Mouse (Mus musculus) heart, embryonic 16.5 days (tissue): Measurements from ENCODE around the gene Dnmbp. TPM values are rescaled to one million over a fixed set of nuclear protein-coding genes. Genes with fewer than 3 reads are reported as not detected.

Experiments
- ATAC-seq: fragments of 200-750 bp; cut with Nextera tagmentation; replicated peaks from 2 replicates; pipeline ENCODE4 v1.8.0; 2017; ENCODE audit warnings: moderate number of reproducible peaks; ENCODE audit not compliant: insufficient read depth, low FRiP score; ENCODE audit errors: extremely low read depth
- H3K27ac ChIP-seq: fragments of 300-500 bp; sonication (generic); 2 replicates; pipeline ENCODE4 v1.5.1; 2014; ENCODE audit warnings: mild to moderate bottlenecking, low read length, control low read depth, moderate library complexity
- H3K27me3 ChIP-seq: fragments of 300-500 bp; sonication (generic); 2 replicates; pipeline ENCODE4 v1.6.1; 2014; ENCODE audit warnings: low read length, mixed read lengths; ENCODE audit not compliant: control insufficient read depth, insufficient read depth
- H3K36me3 ChIP-seq: fragments of 300-500 bp; sonication (generic); 2 replicates; pipeline ENCODE4 v1.6.1; 2014; ENCODE audit not compliant: control insufficient read depth, insufficient read depth
- H3K4me1 ChIP-seq: fragments of 300-500 bp; sonication (generic); 2 replicates; pipeline ENCODE4 v1.6.1; 2014; ENCODE audit warnings: low read length, mixed read lengths; ENCODE audit not compliant: control insufficient read depth, insufficient read depth
- H3K4me2 ChIP-seq: fragments of 300-500 bp; sonication (generic); 2 replicates; pipeline ENCODE4 v1.6.1; 2014; ENCODE audit warnings: low read depth, mild to moderate bottlenecking, control low read depth, low read length
- H3K4me3 ChIP-seq: fragments of 300-500 bp; sonication (generic); 2 replicates; pipeline ENCODE4 v1.5.1; 2014; ENCODE audit warnings: mild to moderate bottlenecking, control low read depth, low read length
- H3K9ac ChIP-seq: fragments of 300-500 bp; sonication (generic); 2 replicates; pipeline ENCODE4 v1.6.1; 2014; ENCODE audit warnings: low read length, control low read depth
- H3K9me3 ChIP-seq: fragments of 300-500 bp; sonication (generic); replicated peaks from 2 replicates; pipeline ENCODE4 v1.6.1; 2016; ENCODE audit warnings: low read length; ENCODE audit not compliant: control insufficient read depth
- WGBS: fragments of 180-500 bp; shearing (Covaris S2); extraction: QIAGEN DNeasy Blood & Tissue Kit; methylation state at CpG from one replicate; pipeline ENCODE4 v1.1.7; 2014; 5-methylcytosine and 5-hydroxymethylcytosine counted together
- polyA plus RNA-seq: library from polyadenylated mRNA; unstranded; fragments of >200 nt; fragmentation: Nextera tagmentation; extraction: Ambion mirVana; gene quantifications from 2 replicates; pipeline ENCODE4 v1.2.1, GENCODE M21; 2015

The Dnmbp gene
- polyA plus RNA-seq, 1 experiment from 2014 or later = 8.5 TPM

DNA sequence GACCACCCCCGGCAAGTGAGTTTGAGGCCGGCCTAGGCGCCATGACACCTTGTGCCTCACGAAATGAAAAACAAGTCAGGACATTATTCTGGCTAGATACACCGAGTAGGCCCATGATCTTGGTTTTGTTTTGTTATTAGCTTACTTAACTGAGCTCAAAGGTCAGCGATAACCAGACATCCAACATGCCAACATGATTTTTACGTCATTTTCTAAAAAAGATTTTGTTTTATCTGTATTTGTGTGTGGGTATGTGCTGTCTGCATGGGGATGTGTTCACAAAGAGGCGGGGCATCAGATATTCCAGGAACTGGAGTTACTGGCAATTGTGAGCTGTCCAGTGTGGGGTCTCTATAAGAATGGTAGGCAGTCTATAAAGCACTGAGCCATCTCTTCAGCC, 32.1 kb upstream of the Dnmbp start:
- no peak overlapping the region for H3K27ac ChIP-seq
- no peaks in the 10 kb centered on the region for H3K36me3 ChIP-seq
- no peaks in the 10 kb centered on the region for H3K27me3 ChIP-seq
- no peak for ATAC-seq
- H3K9me3 ChIP-seq = no peaks in the 10 kb centered on the region
- H3K4me1 ChIP-seq = no peaks in the 10 kb centered on the region
- no peak overlapping the region for H3K4me2 ChIP-seq
- 82% methylated on average over 8 of the region's 8 CpGs for WGBS
- no peak overlapping the region for H3K9ac ChIP-seq
- H3K4me3 ChIP-seq = no peak overlapping the region

DNA sequence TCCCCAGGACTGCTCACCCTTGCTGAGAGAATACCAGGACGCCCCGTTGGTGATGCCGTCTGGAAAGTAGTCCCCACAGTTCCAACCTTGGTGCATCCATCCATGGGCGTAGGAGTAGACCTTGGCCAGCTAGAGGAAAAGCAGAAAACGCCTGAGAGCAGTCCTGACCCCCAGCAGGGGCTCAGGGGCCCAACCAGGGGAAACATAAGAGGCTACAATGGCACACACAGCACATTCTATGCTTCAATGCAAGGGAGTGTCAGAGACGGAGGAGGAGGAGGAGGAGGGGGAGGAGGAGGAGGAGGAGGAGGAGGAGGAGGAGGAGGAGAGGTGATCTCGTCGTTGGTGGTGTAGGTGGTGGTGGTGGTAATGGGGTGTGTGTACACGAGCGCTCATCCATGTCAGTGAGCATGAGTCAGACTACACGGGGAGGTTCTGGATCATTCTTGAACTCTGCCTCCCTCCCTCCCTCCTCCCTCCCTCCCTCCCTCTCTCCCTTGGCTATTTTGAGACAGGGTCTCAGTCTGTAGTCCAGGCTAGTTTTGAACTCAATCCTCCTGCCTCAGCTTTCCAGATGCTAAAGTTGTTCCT, 28.5 kb upstream of the Dnmbp start:
- H3K4me2 ChIP-seq = no peak overlapping the region
- 50% methylated on average over 10 of the region's 11 CpGs for WGBS

DNA sequence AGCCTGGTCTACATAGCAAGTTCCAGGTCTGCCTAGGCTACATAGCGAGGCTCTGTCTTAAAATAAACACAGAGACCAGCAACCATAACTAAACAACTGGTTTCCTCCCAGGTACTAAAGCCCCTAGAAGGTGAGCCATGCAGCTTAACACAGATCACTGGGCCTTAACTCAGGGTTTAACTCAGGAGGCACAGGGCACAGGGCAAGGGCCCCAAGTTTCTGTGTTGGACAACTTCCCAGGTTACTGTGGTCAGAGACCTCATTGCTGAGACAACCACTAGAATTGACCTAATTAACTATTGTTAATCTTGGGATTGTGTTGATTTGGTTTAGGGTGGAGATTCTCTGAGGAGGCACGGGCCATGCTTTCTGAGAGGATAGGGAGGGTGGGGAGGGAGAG, 26.5 kb upstream of the Dnmbp start:
- no peaks in the 10 kb centered on the region for H3K4me1 ChIP-seq
- H3K9ac ChIP-seq = no peak overlapping the region
- ATAC-seq = no peak
- no peaks in the 10 kb centered on the region for H3K9me3 ChIP-seq
- no peak overlapping the region for H3K27ac ChIP-seq
- no peak overlapping the region for H3K4me2 ChIP-seq
- no peaks in the 10 kb centered on the region for H3K36me3 ChIP-seq
- no peaks in the 10 kb centered on the region for H3K27me3 ChIP-seq
- no peak overlapping the region for H3K4me3 ChIP-seq
- 82% methylated on average over 2 of the region's 2 CpGs for WGBS

More for the DNA sequence above, 28.5 kb upstream of the Dnmbp start:
- no peaks in the 10 kb centered on the region for H3K36me3 ChIP-seq
- no peak overlapping the region for H3K9ac ChIP-seq
- H3K27ac ChIP-seq = no peak overlapping the region
- no peaks in the 10 kb centered on the region for H3K27me3 ChIP-seq
- H3K4me3 ChIP-seq = no peak overlapping the region
- ATAC-seq = no peak
- no peaks in the 10 kb centered on the region for H3K9me3 ChIP-seq
- H3K4me1 ChIP-seq = no peaks in the 10 kb centered on the region

DNA sequence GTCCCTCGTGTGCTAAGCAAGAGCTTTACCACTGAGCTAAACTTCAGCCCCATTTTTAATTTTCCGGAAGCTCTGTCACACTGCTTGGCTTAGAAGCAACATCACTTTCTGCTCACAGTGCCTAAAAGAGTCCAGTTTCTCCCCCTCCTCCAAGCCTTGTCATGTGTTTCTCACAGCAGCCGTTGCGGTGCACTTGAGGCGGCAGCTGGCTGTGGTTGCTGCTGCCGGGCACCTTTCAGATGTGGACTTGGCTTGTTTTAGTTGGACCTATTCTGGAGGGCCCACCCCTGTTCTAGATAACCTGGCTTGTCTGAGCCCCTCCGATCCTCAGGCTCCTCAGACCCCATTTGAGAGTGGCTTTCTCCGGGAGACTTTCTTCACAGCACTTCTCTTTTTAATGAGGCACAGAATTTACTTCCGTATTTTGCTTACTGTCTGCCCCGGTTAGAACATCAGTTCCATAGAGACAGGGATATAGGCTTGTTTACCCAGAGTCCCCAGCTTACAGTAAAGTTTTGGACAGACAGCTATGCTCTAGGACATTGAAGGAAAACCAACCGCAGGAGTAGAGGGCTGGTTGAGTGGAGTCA, 25.6 kb upstream of the Dnmbp start:
- Histone ChIP-seq H3K4me1 (no peaks in the 10 kb centered on the region), H3K9me3 (no peaks in the 10 kb centered on the region), H3K4me3 (no peak overlapping the region), H3K36me3 (no peaks in the 10 kb centered on the region), H3K27me3 (no peaks in the 10 kb centered on the region), H3K9ac (no peak overlapping the region), H3K4me2 (0 out of 2 replicates have a peak overlapping the region, but pooled peaks have one; percentile 8), H3K27ac (no peak overlapping the region)
- ATAC-seq = no peak
- 65% methylated on average over 11 of the region's 11 CpGs for WGBS

DNA sequence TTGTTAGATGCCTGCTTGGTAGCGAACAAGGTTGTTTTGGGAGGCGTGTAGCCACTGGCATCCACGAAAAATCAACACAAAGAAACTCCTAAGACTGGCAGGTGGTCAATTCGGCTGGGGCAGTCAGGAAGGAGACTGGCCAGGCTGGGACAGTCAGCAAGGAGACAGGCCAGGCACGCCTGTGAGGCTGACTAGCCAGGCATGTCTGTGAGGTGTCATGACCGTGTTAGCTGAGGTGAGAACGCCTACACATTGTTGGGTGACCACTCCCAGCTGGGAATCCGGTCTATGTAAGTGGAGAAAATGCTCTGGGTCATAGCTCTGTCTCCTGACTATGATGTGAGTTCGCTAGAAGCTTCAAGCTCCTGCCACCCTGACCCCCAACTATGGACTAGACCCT, 22.8 kb upstream of the Dnmbp start:
- ATAC-seq = no peak
- no peaks in the 10 kb centered on the region for H3K4me1 ChIP-seq
- no peaks in the 10 kb centered on the region for H3K27me3 ChIP-seq
- H3K9ac ChIP-seq = no peak overlapping the region
- H3K4me3 ChIP-seq = no peak overlapping the region
- 63% methylated on average over 9 of the region's 9 CpGs for WGBS
- H3K4me2 ChIP-seq = no peak overlapping the region
- no peak overlapping the region for H3K27ac ChIP-seq
- no peaks in the 10 kb centered on the region for H3K36me3 ChIP-seq
- H3K9me3 ChIP-seq = no peaks in the 10 kb centered on the region

DNA sequence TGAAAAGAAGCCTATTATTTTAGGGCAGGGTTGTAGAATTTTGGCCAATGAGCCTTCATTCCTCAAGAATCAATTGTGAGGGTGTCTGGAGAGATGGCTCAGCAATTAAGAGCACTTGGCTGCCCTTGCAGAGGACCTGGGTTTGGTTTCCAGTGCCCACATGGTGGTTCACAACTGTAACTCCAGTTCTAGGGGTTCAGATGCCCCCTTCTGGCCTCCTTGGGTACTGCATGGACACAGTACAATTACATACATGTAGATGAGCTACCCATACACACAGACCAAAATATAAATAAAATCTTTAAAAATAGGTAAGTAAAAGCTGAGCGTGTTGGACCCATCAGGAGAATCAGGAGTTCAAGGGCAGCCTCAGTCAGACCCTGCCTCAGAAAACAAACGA, 21.2 kb upstream of the Dnmbp start:
- Histone ChIP-seq H3K4me1 (no peaks in the 10 kb centered on the region), H3K36me3 (no peaks in the 10 kb centered on the region), H3K27me3 (no peaks in the 10 kb centered on the region), H3K4me2 (no peak overlapping the region), H3K27ac (no peak overlapping the region), H3K9me3 (no peaks in the 10 kb centered on the region), H3K9ac (no peak overlapping the region), H3K4me3 (no peak overlapping the region)
- whole genome bisulfite sequencing = 79% methylated on average over 2 of the region's 2 CpGs
- no peak for ATAC-seq

DNA sequence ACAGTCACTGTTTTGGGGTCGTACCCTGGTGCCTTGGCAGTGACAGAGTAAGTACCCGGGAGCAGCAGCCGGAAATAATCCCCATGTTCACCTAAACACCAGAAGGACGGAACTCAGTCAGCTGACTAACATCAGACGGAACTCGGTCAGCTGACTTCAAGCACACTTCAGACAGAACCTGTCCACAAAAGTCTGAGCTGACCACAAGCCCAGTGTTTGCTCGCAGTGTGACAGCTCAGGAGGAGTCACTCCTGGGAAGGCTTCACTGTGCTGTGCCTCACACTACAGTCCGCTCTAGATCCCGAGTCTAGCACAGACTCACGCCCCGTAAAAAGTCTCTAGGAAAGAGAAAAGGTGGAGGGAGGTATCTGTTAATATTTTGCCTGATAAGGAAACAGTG, 20.0 kb upstream of the Dnmbp start:
- WGBS = 83% methylated on average over 11 of the region's 11 CpGs
- H3K36me3 ChIP-seq = no peaks in the 10 kb centered on the region
- no peak for ATAC-seq
- no peaks in the 10 kb centered on the region for H3K9me3 ChIP-seq
- H3K4me3 ChIP-seq = no peak overlapping the region
- no peak overlapping the region for H3K9ac ChIP-seq
- H3K4me1 ChIP-seq = no peaks in the 10 kb centered on the region
- no peaks in the 10 kb centered on the region for H3K27me3 ChIP-seq
- H3K4me2 ChIP-seq = no peak overlapping the region
- H3K27ac ChIP-seq = no peak overlapping the region

DNA sequence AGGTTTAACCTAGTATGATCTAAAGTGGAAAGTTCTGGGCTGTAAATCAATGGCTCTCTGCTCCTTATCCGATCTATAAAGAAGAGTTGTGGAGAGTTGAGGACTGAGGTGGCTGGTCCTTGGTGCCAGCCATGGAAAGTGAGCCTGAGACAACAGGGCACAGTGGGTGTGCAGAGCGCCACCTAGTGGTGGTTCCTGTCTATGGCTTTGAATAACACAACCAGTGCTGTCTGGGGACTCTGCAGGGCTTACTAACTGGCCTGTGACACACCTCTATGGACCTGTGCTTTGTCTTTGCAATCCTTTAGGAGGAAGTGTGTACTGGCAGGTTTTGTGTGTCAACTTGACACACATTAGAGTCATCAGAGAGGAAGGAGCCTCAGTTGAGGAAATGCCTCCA, 19.2 kb upstream of the Dnmbp start:
- Histone ChIP-seq H3K9me3 (no peaks in the 10 kb centered on the region), H3K4me2 (no peak overlapping the region), H3K4me3 (no peak overlapping the region), H3K27me3 (no peaks in the 10 kb centered on the region), H3K9ac (no peak overlapping the region), H3K36me3 (no peaks in the 10 kb centered on the region), H3K27ac (no peak overlapping the region), H3K4me1 (no peaks in the 10 kb centered on the region)
- ATAC-seq = no peak
- WGBS = 20% methylated on average over 2 of the region's 2 CpGs

DNA sequence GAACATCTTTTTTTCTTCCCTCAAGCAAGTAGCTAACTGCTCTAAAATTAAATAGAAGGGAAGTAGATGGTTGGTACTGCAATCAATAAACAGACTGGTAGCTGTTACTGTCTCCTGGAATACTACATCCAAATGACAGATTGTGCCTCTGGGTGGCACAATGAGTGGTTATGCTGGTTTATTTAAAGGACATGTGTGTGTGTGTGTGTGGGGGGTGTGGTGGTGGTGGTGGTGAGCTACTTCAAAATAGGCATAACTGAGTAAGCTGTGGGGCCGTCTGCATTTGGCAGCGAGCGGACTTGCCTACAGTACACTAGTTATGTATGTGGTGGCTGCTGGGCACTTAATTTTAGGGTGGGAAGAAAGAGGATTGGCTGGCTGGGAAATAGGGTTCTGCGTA, 17.9 kb upstream of the Dnmbp start:
- ATAC-seq = no peak
- H3K9me3 ChIP-seq = no peaks in the 10 kb centered on the region
- no peak overlapping the region for H3K9ac ChIP-seq
- no peaks in the 10 kb centered on the region for H3K27me3 ChIP-seq
- H3K4me1 ChIP-seq = no peaks in the 10 kb centered on the region
- no peak overlapping the region for H3K27ac ChIP-seq
- H3K4me3 ChIP-seq = no peak overlapping the region
- WGBS = 73% methylated on average over 4 of the region's 4 CpGs
- no peak overlapping the region for H3K4me2 ChIP-seq
- no peaks in the 10 kb centered on the region for H3K36me3 ChIP-seq
